Mouse (Mus musculus): ENCODE results near the gene Trim31. TPM values are rescaled to one million over a fixed set of nuclear protein-coding genes. Genes with fewer than 3 reads are reported as not detected.
A peak's percentile ranks its signal among the peaks of the same experiment; 100 is the strongest.
"Not testable (repeated sequence)": the region's sequence is repeated elsewhere in the genome, so short reads cannot be mapped to it uniquely, and the experiment has no call there.

Trim31 gene
- polyA plus RNA-seq, 2 experiments = not detected

- TF ChIP-seq CTCF (IDR thresholded peaks at IDR 0.05; ENCODE audit: low read depth) (no peak), EP300 (IDR thresholded peaks at IDR 0.05; ENCODE audit: low read depth) (no peak)
- H3K9me3 ChIP-seq (ENCODE audit: control insufficient read depth, low read length) = no peaks in the 10 kb centered on the region
- no peak overlapping the region for H3K4me3 ChIP-seq (ENCODE audit: insufficient read depth in 1 of 2, low read depth in 2 of 2, low read length in 2 of 2)
- ATAC-seq (ENCODE audit: insufficient read depth) = no peak
- H3K9ac ChIP-seq (replicated peaks) = no peak overlapping the region
- H3K4me1 ChIP-seq (replicated peaks; ENCODE audit: control insufficient read depth in 2 of 2, insufficient read depth in 2 of 2, low read length in 1 of 2) = peaks cover 0 to 2% of the 10 kb centered on the region in 2 experiments; a peak in 1 of 4 replicates
- H3K27me3 ChIP-seq (ENCODE audit: control insufficient read depth, insufficient read depth, low read length) = no peaks in the 10 kb centered on the region; the same call in 1 of the 2 replicates
- 75% methylated on average over 12 of the region's 12 CpGs for WGBS (ENCODE audit: insufficient replicate concordance)
- no peak for DNase-seq (ENCODE audit: low read depth in 3 of 3, low spot score in 3 of 3)
- H3K4me2 ChIP-seq (ENCODE audit: low read depth) = no peak overlapping the region
- H3K36me3 ChIP-seq (replicated peaks; ENCODE audit: control insufficient read depth, insufficient read depth, low read depth) = no peaks in the 10 kb centered on the region
- H3K27ac ChIP-seq = no peak overlapping the region
Observed at GRCm38 (mm10) chr17:36885132-36885790, 12.7 kb upstream of the Trim31 start.

- Histone ChIP-seq H3K27me3 (ENCODE audit: control insufficient read depth, insufficient read depth, low read length) (no peaks in the 10 kb centered on the region; the same call in 1 of the 2 replicates), H3K36me3 (replicated peaks; ENCODE audit: control insufficient read depth, insufficient read depth, low read depth) (no peaks in the 10 kb centered on the region), H3K4me3 (ENCODE audit: insufficient read depth in 1 of 2, low read depth in 2 of 2, low read length in 2 of 2) (no peak within 1 kb of the TSS), H3K27ac (no peak within 1 kb of the TSS), H3K9me3 (ENCODE audit: control insufficient read depth, low read length) (no peaks in the 10 kb centered on the region), H3K4me2 (ENCODE audit: low read depth) (no peak within 1 kb of the TSS), H3K4me1 (replicated peaks; ENCODE audit: control insufficient read depth in 2 of 2, insufficient read depth in 2 of 2, low read length in 1 of 2) (no peaks in the 10 kb centered on the region), H3K9ac (replicated peaks) (no peak within 1 kb of the TSS)
- 74% methylated on average over 5 of the region's 5 CpGs for WGBS (ENCODE audit: insufficient replicate concordance)
- TF ChIP-seq EP300 (IDR thresholded peaks at IDR 0.05; ENCODE audit: low read depth) (no peak), CTCF (IDR thresholded peaks at IDR 0.05; ENCODE audit: low read depth) (no peak)
- DNase-seq (ENCODE audit: low read depth in 3 of 3, low spot score in 3 of 3) = no peak
- ATAC-seq (ENCODE audit: insufficient read depth) = no peak
Observed at GRCm38 (mm10) chr17:36890073-36890903, 7.6 kb upstream of the Trim31 start, which contains the start of gene Trim40. Gene Trim40, minus strand, starts transcription at chr17:36890123.

GRCm38 (mm10) chr17:36891496-36891895 is 6.4 kb upstream of the Trim31 start:
- H3K4me2 ChIP-seq (ENCODE audit: low read depth) = not testable (repeated sequence)
- WGBS (ENCODE audit: insufficient replicate concordance) = 67% methylated on average over 1 of the region's 1 CpGs

GRCm38 (mm10) chr17:36892362-36892761 is 5.6 kb upstream of the Trim31 start:
- Histone ChIP-seq H3K9ac (replicated peaks) (no peak overlapping the region), H3K27ac (no peak overlapping the region), H3K27me3 (ENCODE audit: control insufficient read depth, insufficient read depth, low read length) (no peaks in the 10 kb centered on the region; the same call in 1 of the 2 replicates), H3K9me3 (ENCODE audit: control insufficient read depth, low read length) (no peaks in the 10 kb centered on the region), H3K4me1 (replicated peaks; ENCODE audit: control insufficient read depth in 2 of 2, insufficient read depth in 2 of 2, low read length in 1 of 2) (no peaks in the 10 kb centered on the region), H3K36me3 (replicated peaks; ENCODE audit: control insufficient read depth, insufficient read depth, low read depth) (no peaks in the 10 kb centered on the region), H3K4me2 (ENCODE audit: low read depth) (no peak overlapping the region), H3K4me3 (ENCODE audit: insufficient read depth in 1 of 2, low read depth in 2 of 2, low read length in 2 of 2) (no peak overlapping the region)
- 6% methylated on average over 2 of the region's 2 CpGs for WGBS (ENCODE audit: insufficient replicate concordance)
- no peak for ATAC-seq (ENCODE audit: insufficient read depth)
- DNase-seq (ENCODE audit: low read depth in 3 of 3, low spot score in 3 of 3) = no peak
- TF ChIP-seq CTCF (IDR thresholded peaks at IDR 0.05; ENCODE audit: low read depth) (peak; percentile 79), EP300 (IDR thresholded peaks at IDR 0.05; ENCODE audit: low read depth) (no peak)

More at GRCm38 (mm10) chr17:36891496-36891895, 6.4 kb upstream of the Trim31 start:
- not testable (repeated sequence) for ATAC-seq (ENCODE audit: insufficient read depth); DNase-seq (ENCODE audit: low read depth in 3 of 3, low spot score in 3 of 3); H3K4me1 ChIP-seq (replicated peaks; ENCODE audit: control insufficient read depth in 2 of 2, insufficient read depth in 2 of 2, low read length in 1 of 2); H3K4me3 ChIP-seq (ENCODE audit: insufficient read depth in 1 of 2, low read depth in 2 of 2, low read length in 2 of 2); H3K27me3 ChIP-seq (ENCODE audit: control insufficient read depth, insufficient read depth, low read length); H3K9me3 ChIP-seq (ENCODE audit: control insufficient read depth, low read length); H3K27ac ChIP-seq; H3K9ac ChIP-seq (replicated peaks); H3K36me3 ChIP-seq (replicated peaks; ENCODE audit: control insufficient read depth, insufficient read depth, low read depth)

- Histone ChIP-seq H3K27me3 (ENCODE audit: control insufficient read depth, insufficient read depth, low read length) (no peaks in the 10 kb centered on the region; the same call in 1 of the 2 replicates), H3K9ac (replicated peaks) (no peak overlapping the region), H3K36me3 (replicated peaks; ENCODE audit: control insufficient read depth, insufficient read depth, low read depth) (no peaks in the 10 kb centered on the region), H3K4me3 (ENCODE audit: insufficient read depth in 1 of 2, low read depth in 2 of 2, low read length in 2 of 2) (no peak overlapping the region), H3K4me2 (ENCODE audit: low read depth) (no peak overlapping the region), H3K27ac (no peak overlapping the region), H3K9me3 (ENCODE audit: control insufficient read depth, low read length) (no peaks in the 10 kb centered on the region), H3K4me1 (replicated peaks; ENCODE audit: control insufficient read depth in 2 of 2, insufficient read depth in 2 of 2, low read length in 1 of 2) (no peaks in the 10 kb centered on the region)
- no peak for ATAC-seq (ENCODE audit: insufficient read depth)
- 11% methylated on average over 5 of the region's 5 CpGs for WGBS (ENCODE audit: insufficient replicate concordance)
- DNase-seq (ENCODE audit: low read depth in 3 of 3, low spot score in 3 of 3) = no peak
- no peak for TF ChIP-seq CTCF (IDR thresholded peaks at IDR 0.05; ENCODE audit: low read depth)
Observed at GRCm38 (mm10) chr17:36893387-36893786, 4.5 kb upstream of the Trim31 start.

Data from liver, embryonic 14.5 days (tissue).